Mouse (Mus musculus) kidney, embryonic 15.5 days (tissue): ENCODE data around the gene Cyp2c55. TPM values are rescaled to one million over a fixed set of nuclear protein-coding genes. Genes with fewer than 3 reads are reported as not detected.

ENCODE experiments used
- ATAC-seq: fragments of 200-750 bp; cut with Nextera tagmentation; replicated peaks from 2 replicates; pipeline ENCODE4 v1.8.0; 2017; ENCODE audit warnings: moderate TSS enrichment; ENCODE audit not compliant: low FRiP score
- H3K27ac ChIP-seq: fragments of 300-500 bp; sonication (generic); 2 replicates; pipeline ENCODE4 v1.5.1; 2015; ENCODE audit warnings: mild to moderate bottlenecking, inconsistent platforms
- H3K27me3 ChIP-seq: fragments of 300-500 bp; sonication (generic); 2 replicates; pipeline ENCODE4 v1.6.1; 2015; ENCODE audit warnings: inconsistent platforms
- H3K36me3 ChIP-seq: fragments of 300-500 bp; sonication (generic); 2 replicates; pipeline ENCODE4 v1.6.1; 2015; ENCODE audit warnings: inconsistent platforms
- H3K4me1 ChIP-seq: fragments of 300-500 bp; sonication (generic); 2 replicates; pipeline ENCODE4 v1.6.1; 2015; ENCODE audit warnings: inconsistent platforms
- H3K4me2 ChIP-seq: fragments of 300-500 bp; sonication (generic); 2 replicates; pipeline ENCODE4 v1.6.1; 2015; ENCODE audit warnings: moderate library complexity, mild to moderate bottlenecking, inconsistent platforms
- H3K4me3 ChIP-seq: fragments of 300-500 bp; sonication (generic); replicated peaks from 2 replicates; pipeline ENCODE4 v1.5.1; 2015; ENCODE audit warnings: mild to moderate bottlenecking, inconsistent platforms
- H3K9ac ChIP-seq: fragments of 300-500 bp; sonication (generic); 2 replicates; pipeline ENCODE4 v1.6.1; 2015; ENCODE audit warnings: mild to moderate bottlenecking, inconsistent platforms
- H3K9me3 ChIP-seq: fragments of 300-500 bp; sonication (generic); replicated peaks from 2 replicates; pipeline ENCODE4 v1.6.1; 2016; ENCODE audit warnings: inconsistent platforms
- WGBS: fragments of 180-500 bp; shearing (Covaris S2); methylation state at CpG from one replicate; pipeline ENCODE4 v1.1.7; 2015; ENCODE audit warnings: mixed read lengths; 5-methylcytosine and 5-hydroxymethylcytosine counted together
- polyA plus RNA-seq: library from polyadenylated mRNA; unstranded; fragments of >200 nt; fragmentation: Nextera tagmentation; extraction: Ambion mirVana; gene quantifications from 2 replicates; pipeline ENCODE4 v1.2.1, GENCODE M21; 2015

Cyp2c55 gene
- polyA plus RNA-seq: 0.08 TPM in 1 of 2 replicates, not detected in the other

DNA sequence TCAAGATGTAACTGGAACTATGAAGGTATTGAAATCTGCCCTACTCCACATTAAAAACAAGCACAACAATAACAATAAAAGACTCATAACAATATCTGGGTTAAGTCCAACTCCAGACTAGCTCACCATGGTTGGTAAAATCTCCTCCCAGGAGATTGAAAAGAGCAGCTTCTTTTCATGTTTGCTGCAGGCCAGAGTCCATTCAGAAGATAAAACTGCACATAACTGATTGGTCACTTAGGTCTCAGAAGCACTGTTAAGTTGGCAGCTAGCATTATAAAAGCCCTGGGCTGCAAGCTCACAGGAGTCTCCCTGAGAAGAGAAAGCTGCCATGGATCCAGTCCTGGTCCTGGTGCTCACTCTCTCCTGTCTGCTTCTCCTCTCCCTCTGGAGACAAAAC, at the start of gene Cyp2c55:
TSS of gene Cyp2c55 (plus strand) at position 305 of the 400 bp plus-strand sequence.
- Histone ChIP-seq H3K27ac (no peak within 1 kb of the TSS), H3K9me3 (no peaks in the 10 kb centered on the region), H3K4me3 (no peak within 1 kb of the TSS), H3K4me2 (no peak within 1 kb of the TSS), H3K9ac (no peak within 1 kb of the TSS), H3K27me3 (no peaks in the 10 kb centered on the region), H3K36me3 (no peaks in the 10 kb centered on the region), H3K4me1 (no peaks in the 10 kb centered on the region)
- no peak for ATAC-seq

DNA sequence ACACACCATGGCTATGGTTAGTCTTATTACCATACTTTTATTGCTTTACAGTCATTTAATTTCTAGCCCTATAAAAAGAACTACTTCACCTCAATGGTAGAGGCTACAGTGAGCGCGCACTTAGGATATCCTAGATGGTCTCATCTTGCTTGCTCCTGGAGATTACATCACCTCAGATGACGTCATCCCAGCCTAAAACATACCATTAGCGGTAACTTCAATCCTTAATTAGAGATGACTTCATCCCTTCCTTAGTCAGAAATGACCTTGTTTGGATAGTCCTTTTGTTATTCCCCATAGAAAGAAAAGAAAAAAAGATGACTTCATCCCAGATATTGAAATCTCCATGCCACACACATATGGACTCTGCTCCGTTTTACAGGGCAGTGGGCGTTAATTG, 36.1 kb upstream of the Cyp2c55 start:
- H3K36me3 ChIP-seq: peaks cover 45% of the 10 kb centered on the region
- H3K9me3 ChIP-seq: no peaks in the 10 kb centered on the region
- H3K9ac ChIP-seq: no peak overlapping the region
- no peak for ATAC-seq
- H3K4me1 ChIP-seq: no peaks in the 10 kb centered on the region
- H3K4me3 ChIP-seq: no peak overlapping the region
- H3K4me2 ChIP-seq: no peak overlapping the region
- WGBS: 82% methylated on average over 6 of the region's 6 CpGs
- no peak overlapping the region for H3K27ac ChIP-seq
- no peaks in the 10 kb centered on the region for H3K27me3 ChIP-seq

DNA sequence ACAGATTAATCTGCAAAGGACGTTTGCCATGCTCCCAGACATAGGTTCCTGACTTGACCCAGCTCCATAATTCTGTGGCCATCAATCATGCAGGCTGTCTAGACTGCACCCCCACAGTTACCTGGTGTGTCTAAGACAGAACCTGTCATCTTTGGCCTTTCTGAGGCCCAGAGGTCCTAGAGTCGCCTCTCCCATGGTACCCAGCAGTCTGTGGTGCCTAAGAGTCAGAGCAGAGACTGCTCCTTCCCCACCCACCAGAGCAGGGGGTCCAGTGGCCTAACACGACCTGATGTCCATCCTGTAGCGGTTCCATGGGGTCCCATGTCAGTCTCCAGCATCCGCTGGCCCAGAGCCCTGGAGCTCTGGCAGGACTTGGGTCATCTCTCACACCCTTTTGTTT, 34.2 kb upstream of the Cyp2c55 start:
- H3K9me3 ChIP-seq: no peaks in the 10 kb centered on the region
- H3K9ac ChIP-seq: no peak overlapping the region
- no peak overlapping the region for H3K4me3 ChIP-seq
- H3K27ac ChIP-seq: no peak overlapping the region
- H3K4me1 ChIP-seq: no peaks in the 10 kb centered on the region
- 80% methylated on average over 5 of the region's 5 CpGs for WGBS
- ATAC-seq: peak; percentile 46; the same call in 1 of the 2 replicates
- H3K27me3 ChIP-seq: no peaks in the 10 kb centered on the region
- no peak overlapping the region for H3K4me2 ChIP-seq
- peaks cover 30% of the 10 kb centered on the region for H3K36me3 ChIP-seq

DNA sequence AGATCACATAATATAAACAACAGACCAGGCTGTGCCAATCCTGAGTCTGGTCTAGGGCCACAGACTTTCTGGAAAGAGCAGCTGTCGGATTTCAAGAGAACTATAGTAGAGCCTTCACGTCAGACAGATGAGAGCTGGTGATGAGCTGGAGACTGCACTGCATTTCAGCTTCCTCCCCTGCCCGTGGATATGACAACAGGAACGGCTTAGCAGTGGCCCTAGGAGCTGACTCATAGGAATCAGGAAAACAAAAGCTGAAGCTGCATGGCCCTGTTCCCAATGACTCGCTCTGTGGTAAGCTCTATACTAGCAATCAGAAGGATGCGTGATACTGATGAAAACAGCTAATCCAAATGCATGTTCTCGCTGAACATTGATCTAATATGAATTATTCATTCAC, 33.2 kb upstream of the Cyp2c55 start:
- no peaks in the 10 kb centered on the region for H3K9me3 ChIP-seq
- peaks cover 26% of the 10 kb centered on the region for H3K36me3 ChIP-seq
- H3K27ac ChIP-seq: no peak overlapping the region
- no peaks in the 10 kb centered on the region for H3K27me3 ChIP-seq
- peak; percentile 33; the same call in 1 of the 2 replicates for ATAC-seq
- WGBS: 68% methylated on average over 7 of the region's 7 CpGs
- no peak overlapping the region for H3K4me3 ChIP-seq
- no peak overlapping the region for H3K9ac ChIP-seq
- H3K4me1 ChIP-seq: no peaks in the 10 kb centered on the region
- no peak overlapping the region for H3K4me2 ChIP-seq

DNA sequence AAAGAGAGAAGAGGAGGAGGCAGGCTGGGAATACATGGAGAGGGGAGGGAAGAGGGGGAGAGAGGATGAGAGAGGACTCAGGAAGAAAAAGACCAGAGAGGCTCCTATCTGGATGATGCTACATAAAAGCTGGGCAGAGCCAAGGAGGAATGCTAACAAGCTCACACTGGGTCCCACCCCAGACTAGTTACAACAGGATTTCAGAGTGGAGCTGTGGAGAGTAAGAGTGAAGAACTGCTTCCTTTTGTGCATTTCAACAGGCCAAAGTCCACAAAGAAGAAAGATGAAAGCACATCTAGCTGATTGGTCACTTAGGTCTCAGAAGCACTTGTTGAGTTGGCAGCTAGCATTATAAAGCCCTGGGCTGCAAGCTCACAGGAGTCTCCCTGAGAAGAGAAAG, 30.6 kb upstream of the Cyp2c55 start:
- Histone ChIP-seq H3K27me3 (no peaks in the 10 kb centered on the region), H3K4me1 (no peaks in the 10 kb centered on the region), H3K27ac (no peak overlapping the region), H3K4me2 (no peak overlapping the region), H3K4me3 (no peak overlapping the region), H3K9ac (no peak overlapping the region), H3K9me3 (no peaks in the 10 kb centered on the region), H3K36me3 (peaks cover 10% of the 10 kb centered on the region)
- ATAC-seq: peak; percentile 18; the same call in 1 of the 2 replicates

DNA sequence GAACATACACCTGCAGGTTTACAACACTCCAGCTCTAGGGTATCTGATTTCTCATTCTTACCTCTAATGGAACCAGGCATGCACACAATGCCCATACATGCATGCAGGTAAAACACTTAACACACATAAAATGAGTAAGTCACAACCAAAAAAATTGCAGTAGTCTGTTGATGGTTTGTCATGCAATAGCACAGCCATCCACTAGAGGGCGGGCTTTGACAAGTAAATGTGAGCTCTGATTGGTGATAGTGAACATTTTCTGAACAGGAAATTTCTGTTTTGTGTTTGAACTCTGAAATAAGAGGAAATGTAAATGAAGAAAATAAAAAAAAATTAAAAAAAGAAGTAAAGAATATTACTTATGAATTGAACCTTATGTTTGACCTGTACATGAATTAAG, 24.9 kb upstream of the Cyp2c55 start:
- no peaks in the 10 kb centered on the region for H3K36me3 ChIP-seq
- H3K9me3 ChIP-seq: no peaks in the 10 kb centered on the region
- H3K27ac ChIP-seq: no peak overlapping the region
- no peak overlapping the region for H3K4me2 ChIP-seq
- H3K27me3 ChIP-seq: no peaks in the 10 kb centered on the region
- no peak overlapping the region for H3K9ac ChIP-seq
- H3K4me1 ChIP-seq: no peaks in the 10 kb centered on the region
- no peak for ATAC-seq
- no peak overlapping the region for H3K4me3 ChIP-seq
- 0% methylated on average over 1 of the region's 1 CpGs for WGBS

DNA sequence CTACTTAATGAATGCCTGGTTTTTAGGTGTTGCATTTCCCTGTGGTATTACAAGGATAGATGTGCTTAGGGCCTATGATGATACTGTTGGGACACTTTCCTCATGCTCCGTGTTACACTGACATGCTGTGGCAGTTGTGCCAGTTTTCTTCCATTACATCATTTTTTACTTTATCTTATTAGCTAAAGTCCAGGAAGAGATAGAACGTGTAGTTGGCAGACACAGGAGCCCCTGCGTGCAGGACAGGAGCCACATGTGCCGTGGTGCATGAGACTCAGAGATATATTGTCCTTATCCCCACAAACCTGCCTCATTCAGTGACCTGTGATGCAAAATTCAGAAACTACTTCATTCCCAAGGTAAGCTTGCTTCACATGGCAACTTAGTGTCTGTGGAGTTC, 8.6 kb upstream of the Cyp2c55 start:
- 78% methylated on average over 4 of the region's 4 CpGs for WGBS
- H3K36me3 ChIP-seq: no peaks in the 10 kb centered on the region
- no peak for ATAC-seq
- no peaks in the 10 kb centered on the region for H3K27me3 ChIP-seq
- no peak overlapping the region for H3K27ac ChIP-seq
- no peak overlapping the region for H3K4me2 ChIP-seq
- H3K9me3 ChIP-seq: no peaks in the 10 kb centered on the region
- no peaks in the 10 kb centered on the region for H3K4me1 ChIP-seq
- no peak overlapping the region for H3K4me3 ChIP-seq
- H3K9ac ChIP-seq: no peak overlapping the region

DNA sequence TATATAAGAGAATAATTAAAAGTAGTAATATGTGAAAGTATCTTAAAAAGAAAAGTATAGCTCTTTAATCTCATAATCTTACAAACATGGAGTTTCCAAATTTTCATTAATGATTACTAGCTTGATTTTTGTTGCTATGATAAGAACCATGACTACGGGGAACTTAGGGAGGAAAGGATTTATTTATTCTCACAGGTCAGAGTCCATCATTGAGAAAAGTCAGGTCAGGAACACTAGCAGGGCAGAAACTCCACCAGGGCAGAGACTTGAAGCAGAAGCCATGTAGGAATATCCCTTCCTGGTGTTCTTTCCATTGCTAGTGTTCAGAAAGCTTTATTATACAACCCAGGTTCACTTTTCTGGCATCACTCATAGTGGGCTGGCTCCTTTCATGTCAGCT, 8.1 kb upstream of the Cyp2c55 start:
- no peak overlapping the region for H3K4me2 ChIP-seq
- no peaks in the 10 kb centered on the region for H3K27me3 ChIP-seq
- WGBS: 67% methylated on average over 1 of the region's 1 CpGs
- no peaks in the 10 kb centered on the region for H3K4me1 ChIP-seq
- no peak overlapping the region for H3K4me3 ChIP-seq
- H3K27ac ChIP-seq: no peak overlapping the region
- H3K9ac ChIP-seq: no peak overlapping the region
- H3K9me3 ChIP-seq: no peaks in the 10 kb centered on the region
- ATAC-seq: no peak
- no peaks in the 10 kb centered on the region for H3K36me3 ChIP-seq

DNA sequence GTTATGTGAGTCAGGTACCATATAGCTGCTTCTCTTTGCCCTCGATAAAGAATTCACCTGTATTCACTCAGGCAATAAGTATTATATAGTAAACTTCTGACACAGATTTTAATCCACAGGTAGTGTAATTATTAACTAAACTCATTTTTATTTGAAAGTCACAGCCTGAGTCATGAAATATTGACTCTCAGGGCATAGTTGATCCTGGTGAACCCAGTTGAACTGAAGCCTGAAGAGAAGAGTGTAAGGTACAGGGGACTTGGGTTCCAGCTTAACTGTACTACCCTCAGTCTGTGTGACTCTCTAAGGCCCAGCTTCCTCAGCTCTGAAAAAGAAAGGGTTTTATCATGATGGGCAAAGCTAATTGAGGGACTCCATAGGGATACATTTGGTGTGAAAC, 1.7 kb upstream of the Cyp2c55 start:
- no peaks in the 10 kb centered on the region for H3K4me1 ChIP-seq
- no peaks in the 10 kb centered on the region for H3K36me3 ChIP-seq
- H3K4me3 ChIP-seq: no peak overlapping the region
- no peaks in the 10 kb centered on the region for H3K9me3 ChIP-seq
- 71% methylated on average over 1 of the region's 1 CpGs for WGBS
- no peaks in the 10 kb centered on the region for H3K27me3 ChIP-seq
- no peak overlapping the region for H3K27ac ChIP-seq
- H3K9ac ChIP-seq: no peak overlapping the region
- no peak for ATAC-seq
- no peak overlapping the region for H3K4me2 ChIP-seq

DNA sequence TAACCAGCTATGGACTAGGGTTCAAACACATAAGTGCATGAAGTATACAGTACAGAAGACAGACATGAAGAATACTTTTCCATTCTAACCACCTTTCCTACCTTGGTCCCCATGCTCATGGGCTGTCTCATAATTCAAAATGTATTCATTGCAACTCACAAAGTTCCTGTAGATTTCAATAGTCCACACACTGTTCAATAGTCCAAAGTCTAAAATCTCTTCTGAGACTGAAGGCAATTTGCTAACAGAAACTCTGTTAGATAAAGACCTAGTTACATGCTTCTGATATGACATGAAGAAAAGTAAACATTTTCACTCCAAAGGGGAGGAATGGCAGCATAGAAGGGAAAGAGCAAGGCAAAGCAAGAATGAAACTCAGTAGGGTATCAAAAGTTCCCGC, 51.1 kb downstream of the Cyp2c55 start:
- Histone ChIP-seq H3K27ac (no peak overlapping the region), H3K4me3 (no peak overlapping the region), H3K36me3 (no peaks in the 10 kb centered on the region), H3K4me1 (no peaks in the 10 kb centered on the region), H3K27me3 (no peaks in the 10 kb centered on the region), H3K4me2 (no peak overlapping the region), H3K9me3 (no peaks in the 10 kb centered on the region), H3K9ac (no peak overlapping the region)
- WGBS: 86% methylated on average over 1 of the region's 1 CpGs
- ATAC-seq: no peak

DNA sequence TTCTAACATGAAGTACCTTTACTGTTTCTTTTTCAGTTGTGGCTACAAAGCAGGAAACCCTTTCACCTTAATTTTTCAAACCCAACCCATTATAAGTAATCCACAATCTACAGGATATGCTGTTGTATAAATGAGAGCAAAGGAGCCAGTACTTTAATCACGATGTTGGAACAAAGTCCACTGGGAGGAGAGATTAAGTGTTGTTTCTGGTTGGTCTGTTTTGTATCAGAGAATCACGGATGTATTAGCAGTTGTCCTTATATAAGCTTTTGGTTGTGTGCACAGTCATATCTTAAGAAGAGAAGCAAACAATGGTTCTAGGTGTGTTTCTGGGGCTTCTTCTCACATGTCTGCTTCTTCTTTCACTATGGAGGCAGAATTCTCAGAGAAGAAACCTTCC, 53.9 kb downstream of the Cyp2c55 start, which contains the start of gene Cyp2c65:
TSS of gene Cyp2c65 (plus strand) at position 297 of the 400 bp plus-strand sequence.
- H3K4me1 ChIP-seq: no peaks in the 10 kb centered on the region
- no peaks in the 10 kb centered on the region for H3K36me3 ChIP-seq
- no peak within 1 kb of the TSS for H3K9ac ChIP-seq
- no peak within 1 kb of the TSS for H3K27ac ChIP-seq
- no peaks in the 10 kb centered on the region for H3K9me3 ChIP-seq
- no peak within 1 kb of the TSS for H3K4me2 ChIP-seq
- no peak for ATAC-seq
- no peaks in the 10 kb centered on the region for H3K27me3 ChIP-seq
- no peak within 1 kb of the TSS for H3K4me3 ChIP-seq
- 70% methylated on average over 2 of the region's 2 CpGs for WGBS
